Mouse (Mus musculus) midbrain, postnatal 0 days (tissue): Measurements from ENCODE around the gene Wfs1. TPM values are rescaled to one million over a fixed set of nuclear protein-coding genes. Genes with fewer than 3 reads are reported as not detected.
A peak's percentile ranks its signal among the peaks of the same experiment; 100 is the strongest.

Source experiments
- ATAC-seq: fragments of 200-750 bp; cut with Nextera tagmentation; 2 replicates; pipeline ENCODE4 v1.8.0; 2017; ENCODE audit warnings: moderate number of reproducible peaks, mild to moderate bottlenecking, moderate TSS enrichment, moderate library complexity; ENCODE audit not compliant: low FRiP score
- DNase-seq: peaks from one replicate; pipeline ENCODE4 v3.0.0-alpha.2; 2015; ENCODE audit warnings: low spot score
- H3K27ac ChIP-seq: fragments of 300-500 bp; sonication (generic); 2 replicates; pipeline ENCODE4 v1.5.1; 2014; ENCODE audit warnings: low read depth, mild to moderate bottlenecking, low read length, mixed read lengths
- H3K27me3 ChIP-seq: fragments of 300-500 bp; sonication (generic); 2 replicates; pipeline ENCODE4 v1.6.1; 2014; ENCODE audit warnings: low read length, control low read depth, mixed read lengths; ENCODE audit not compliant: insufficient read depth
- H3K36me3 ChIP-seq: fragments of 300-500 bp; sonication (generic); 2 replicates; pipeline ENCODE4 v1.6.1; 2014; ENCODE audit warnings: low read length, control low read depth, mixed read lengths; ENCODE audit not compliant: insufficient read depth
- H3K4me1 ChIP-seq: fragments of 300-500 bp; sonication (generic); 2 replicates; pipeline ENCODE4 v1.6.1; 2014; ENCODE audit warnings: mild to moderate bottlenecking, control low read depth, antibody characterized with exemption, low read length, mixed read lengths; ENCODE audit not compliant: insufficient read depth
- H3K4me2 ChIP-seq: fragments of 300-500 bp; sonication (generic); 2 replicates; pipeline ENCODE4 v1.6.1; 2014; ENCODE audit warnings: low read depth, mild to moderate bottlenecking, low read length, mixed read lengths; ENCODE audit not compliant: poor library complexity, severe bottlenecking
- H3K4me3 ChIP-seq: fragments of 300-500 bp; sonication (generic); 2 replicates; pipeline ENCODE4 v1.5.1; 2014; ENCODE audit warnings: low read depth, mild to moderate bottlenecking, low read length, moderate library complexity
- H3K9ac ChIP-seq: fragments of 300-500 bp; sonication (generic); replicated peaks from 2 replicates; pipeline ENCODE4 v1.6.1; 2014; ENCODE audit warnings: mild to moderate bottlenecking, low read length, moderate library complexity, mixed read lengths; ENCODE audit not compliant: poor library complexity, severe bottlenecking
- H3K9me3 ChIP-seq: fragments of 300-500 bp; sonication (generic); 2 replicates; pipeline ENCODE4 v1.6.1; 2016; ENCODE audit warnings: low read length, control low read depth
- CTCF ChIP-seq: IDR thresholded peaks from 2 replicates; pipeline ENCODE4 v1.5.1; 2016; ENCODE audit warnings: antibody characterized with exemption, mild to moderate bottlenecking
- WGBS: fragments of 180-500 bp; shearing (Covaris S2); extraction: QIAGEN DNeasy Blood & Tissue Kit; methylation state at CpG from one replicate; pipeline ENCODE4 v1.1.7; 2014; 5-methylcytosine and 5-hydroxymethylcytosine counted together
- polyA plus RNA-seq: library from polyadenylated mRNA; unstranded; fragments of >200 nt; fragmentation: Nextera tagmentation; extraction: Ambion mirVana; gene quantifications from 2 replicates; pipeline ENCODE4 v1.2.1, GENCODE M21; 2015
- total RNA-seq: library from RNA; depleted of rRNA; stranded (reverse); fragments of >200 nt; gene quantifications from 2 replicates; pipeline ENCODE4 v1.2.3, GENCODE M21; 2014

Wfs1 gene
- total and polyA plus RNA-seq, 2 experiments from 2014 or later = 11.9 to 14.0 TPM

GRCm38 (mm10) chr5:36923826-36924700, 64.9 kb downstream of the Wfs1 start:
- H3K36me3 ChIP-seq = peaks cover 5% of the 10 kb centered on the region
- H3K9ac ChIP-seq = no peak overlapping the region
- H3K4me3 ChIP-seq = no peak overlapping the region
- H3K27ac ChIP-seq = peak overlapping the region; percentile 78
- no peaks in the 10 kb centered on the region for H3K9me3 ChIP-seq
- peaks cover 17% of the 10 kb centered on the region; the same call in 1 of the 2 replicates for H3K4me1 ChIP-seq
- no peak for TF ChIP-seq CTCF
- ATAC-seq (peak; percentile 6), DNase-seq (peak; percentile 62)
- H3K4me2 ChIP-seq = no peak overlapping the region
- H3K27me3 ChIP-seq = no peaks in the 10 kb centered on the region
- 35% methylated on average over 11 of the region's 11 CpGs for whole genome bisulfite sequencing

- no peak for ATAC-seq
These were observed 66.2 kb downstream of the Wfs1 start for GRCm38 (mm10) chr5:36922811-36923210.

GRCm38 (mm10) chr5:36921871-36922270, 67.1 kb downstream of the Wfs1 start:
- H3K9ac ChIP-seq = no peak overlapping the region
- TF ChIP-seq CTCF = no peak
- H3K4me3 ChIP-seq = no peak overlapping the region
- ATAC-seq (no peak), DNase-seq (no peak)
- H3K36me3 ChIP-seq = no peaks in the 10 kb centered on the region; the same call in 1 of the 2 replicates
- no peak overlapping the region for H3K27ac ChIP-seq
- no peak overlapping the region for H3K4me2 ChIP-seq
- 83% methylated on average over 1 of the region's 1 CpGs for WGBS
- no peaks in the 10 kb centered on the region for H3K9me3 ChIP-seq
- H3K4me1 ChIP-seq = peaks cover 17% of the 10 kb centered on the region; the same call in 1 of the 2 replicates
- no peaks in the 10 kb centered on the region for H3K27me3 ChIP-seq

More at GRCm38 (mm10) chr5:36922811-36923210, 66.2 kb downstream of the Wfs1 start:
- Histone ChIP-seq H3K9ac (no peak overlapping the region), H3K27me3 (no peaks in the 10 kb centered on the region), H3K4me2 (no peak overlapping the region), H3K27ac (peak overlapping the region; percentile 78), H3K36me3 (peaks cover 5% of the 10 kb centered on the region), H3K4me1 (peaks cover 17% of the 10 kb centered on the region; the same call in 1 of the 2 replicates), H3K4me3 (no peak overlapping the region), H3K9me3 (no peaks in the 10 kb centered on the region)
- no peak for DNase-seq
- 85% methylated on average over 10 of the region's 10 CpGs for WGBS
- no peak for TF ChIP-seq CTCF

GRCm38 (mm10) chr5:36920072-36920471, 68.9 kb downstream of the Wfs1 start:
- no peak overlapping the region for H3K4me2 ChIP-seq
- H3K4me3 ChIP-seq = no peak overlapping the region
- TF ChIP-seq CTCF = peak; percentile 75
- DNase-seq (no peak), ATAC-seq (no peak)
- 55% methylated on average over 1 of the region's 1 CpGs for WGBS
- H3K27ac ChIP-seq = no peak overlapping the region
- no peak overlapping the region for H3K9ac ChIP-seq
- no peaks in the 10 kb centered on the region for H3K27me3 ChIP-seq
- no peaks in the 10 kb centered on the region for H3K9me3 ChIP-seq
- peaks cover 17% of the 10 kb centered on the region; the same call in 1 of the 2 replicates for H3K4me1 ChIP-seq
- no peaks in the 10 kb centered on the region for H3K36me3 ChIP-seq

GRCm38 (mm10) chr5:36918016-36918415, 71.0 kb downstream of the Wfs1 start:
- Histone ChIP-seq H3K27ac (no peak overlapping the region), H3K36me3 (no peaks in the 10 kb centered on the region), H3K27me3 (no peaks in the 10 kb centered on the region), H3K4me1 (peaks cover 3% of the 10 kb centered on the region; the same call in 1 of the 2 replicates), H3K4me2 (no peak overlapping the region), H3K9ac (no peak overlapping the region), H3K4me3 (no peak overlapping the region), H3K9me3 (no peaks in the 10 kb centered on the region)
- no peak for DNase-seq
- 76% methylated on average over 7 of the region's 7 CpGs for WGBS
- TF ChIP-seq CTCF = no peak
- no peak for ATAC-seq

- Histone ChIP-seq H3K4me3 (no peak overlapping the region), H3K4me2 (no peak overlapping the region), H3K27me3 (no peaks in the 10 kb centered on the region), H3K36me3 (no peaks in the 10 kb centered on the region), H3K27ac (no peak overlapping the region), H3K4me1 (no peaks in the 10 kb centered on the region; the same call in 1 of the 2 replicates), H3K9ac (no peak overlapping the region), H3K9me3 (no peaks in the 10 kb centered on the region)
- no peak for TF ChIP-seq CTCF
- no peak for DNase-seq
- ATAC-seq = no peak
- 85% methylated on average over 4 of the region's 4 CpGs for WGBS
These were observed 71.8 kb downstream of the Wfs1 start for GRCm38 (mm10) chr5:36917245-36917644.
